Mouse (Mus musculus) spleen, postnatal 10 days (tissue): ENCODE data around the gene Pitpnm2.
A peak's percentile ranks its signal among the peaks of the same experiment; 100 is the strongest.

Experiments used
- DNase-seq, 2 experiments: peaks; one replicate each; pipeline ENCODE4 v3.0.0; 2021 to 2022; ENCODE audit warnings: low spot score in 2 of 2

Gene Pitpnm2

DNA sequence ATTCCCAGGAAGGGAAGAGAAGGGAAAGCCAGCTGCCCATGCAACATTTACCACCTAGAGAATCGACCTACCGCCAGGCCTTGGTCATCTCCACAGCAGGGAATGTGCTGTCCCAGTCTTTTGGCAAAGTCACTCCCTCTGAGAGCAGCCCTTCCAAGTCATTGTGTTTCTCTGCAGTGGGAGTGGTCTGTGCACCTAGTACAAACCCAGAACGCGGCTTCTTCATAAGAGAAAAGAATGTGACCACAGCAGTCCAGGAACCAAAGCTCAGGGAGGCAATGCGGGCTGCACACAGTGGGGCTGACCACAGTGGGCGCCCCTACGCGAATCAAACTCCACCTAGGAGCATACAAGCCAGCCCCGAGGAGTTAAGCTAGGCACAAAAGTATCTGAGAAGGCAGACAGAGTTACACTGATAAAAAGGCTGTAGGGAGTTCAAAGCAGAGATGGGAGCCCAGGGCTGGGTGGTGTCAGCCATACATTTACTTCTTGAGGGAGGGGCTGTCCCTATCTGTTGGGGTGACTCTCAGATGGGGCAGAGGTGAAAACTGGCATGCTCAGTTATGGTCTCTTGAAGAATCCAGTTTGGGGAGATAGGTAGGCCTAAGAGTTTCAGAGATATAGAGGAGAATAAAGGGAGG lies 1.5 kb downstream of the Pitpnm2 start:
- no peak for DNase-seq

DNA sequence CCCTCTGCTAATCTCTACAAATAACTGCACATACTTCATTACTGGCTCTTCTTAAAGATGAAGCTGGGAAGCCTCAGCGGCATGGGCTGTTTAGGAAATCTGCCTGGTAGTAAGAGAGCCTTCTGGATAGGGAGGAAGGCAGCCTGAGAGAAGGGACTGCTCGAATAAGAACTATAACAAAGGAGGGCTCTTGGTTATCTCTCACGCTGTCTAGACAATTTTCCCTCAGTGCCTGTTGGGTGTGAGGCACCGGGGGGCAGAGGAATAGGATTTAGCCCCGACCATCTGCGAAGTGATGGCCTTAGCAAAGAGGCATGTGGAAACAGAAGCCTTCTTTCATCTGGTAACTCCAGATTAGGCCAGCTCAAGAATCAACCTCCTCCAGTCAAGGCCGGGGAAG lies 2.3 kb downstream of the Pitpnm2 start:
- DNase-seq, result no peak

DNA sequence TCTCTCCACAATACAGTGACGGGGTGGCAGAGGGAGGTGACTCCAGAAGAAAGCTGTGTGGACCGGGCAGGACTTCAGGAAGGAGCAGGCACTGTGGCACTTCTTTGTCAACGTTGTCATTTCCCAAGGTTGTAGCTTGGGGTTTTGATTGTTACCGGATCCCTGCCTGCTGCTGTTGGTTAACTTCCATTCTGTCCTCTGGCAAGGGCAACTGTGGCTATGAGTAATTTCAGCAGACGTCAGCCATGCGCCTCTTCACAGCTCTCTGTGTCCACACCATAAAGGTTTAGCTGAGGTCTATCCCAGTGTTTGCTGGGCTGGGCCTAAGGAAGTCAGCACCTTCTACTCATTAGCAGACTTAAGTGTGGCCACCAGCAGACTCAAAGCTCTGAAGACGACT lies 4.7 kb downstream of the Pitpnm2 start:
- DNase-seq, result no peak

DNA sequence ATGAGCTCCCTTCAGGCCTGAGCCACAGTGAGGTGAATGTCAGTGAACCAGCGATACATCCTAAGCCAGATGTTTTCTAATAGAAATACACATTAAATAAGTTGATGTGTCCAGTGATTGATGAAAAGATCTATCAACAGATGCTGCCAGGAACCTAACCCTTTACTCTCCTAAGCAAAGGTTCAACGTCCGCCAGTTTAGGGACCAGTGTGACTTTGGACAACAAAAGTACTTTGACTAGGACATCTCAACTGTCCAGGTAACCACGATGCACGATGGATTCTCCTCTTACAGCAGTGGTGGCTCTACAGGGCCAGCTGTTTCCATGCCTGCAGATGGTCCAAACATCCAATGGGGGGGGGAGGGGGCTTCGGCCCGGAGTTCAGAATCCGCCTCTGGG lies 5.1 kb downstream of the Pitpnm2 start:
- no peak for DNase-seq

DNA sequence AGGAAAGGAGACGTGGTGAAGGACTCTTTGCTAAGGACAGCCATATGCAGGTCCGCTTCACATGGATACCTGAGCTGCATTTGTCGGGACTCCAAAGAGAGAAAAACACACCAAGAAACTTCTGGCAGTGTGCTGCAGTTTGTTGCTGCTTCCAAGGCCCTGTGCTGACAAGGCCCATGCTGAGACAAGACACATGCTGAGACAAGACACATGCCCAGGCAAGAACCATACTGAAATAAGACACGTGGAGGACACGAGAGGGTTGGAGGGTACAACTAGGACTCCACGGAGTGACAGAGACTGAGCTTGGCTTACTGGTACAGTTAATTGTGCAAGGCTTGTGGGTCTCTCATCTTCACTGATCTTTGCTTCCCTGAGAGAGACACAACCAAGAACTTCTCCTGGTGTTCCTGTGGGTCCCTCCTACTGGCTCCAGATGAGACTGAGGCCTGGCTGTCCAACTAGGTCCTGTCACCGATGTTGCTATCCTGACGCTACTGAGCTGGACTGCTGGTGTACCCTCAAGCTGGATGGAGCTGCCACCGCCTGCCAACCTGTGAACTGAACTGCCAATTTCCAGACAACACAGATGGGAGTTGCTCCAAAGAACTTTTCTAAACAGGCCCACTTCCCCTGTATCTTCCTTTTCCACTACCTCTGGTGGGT lies 6.2 kb downstream of the Pitpnm2 start:
- DNase-seq, result no peak

DNA sequence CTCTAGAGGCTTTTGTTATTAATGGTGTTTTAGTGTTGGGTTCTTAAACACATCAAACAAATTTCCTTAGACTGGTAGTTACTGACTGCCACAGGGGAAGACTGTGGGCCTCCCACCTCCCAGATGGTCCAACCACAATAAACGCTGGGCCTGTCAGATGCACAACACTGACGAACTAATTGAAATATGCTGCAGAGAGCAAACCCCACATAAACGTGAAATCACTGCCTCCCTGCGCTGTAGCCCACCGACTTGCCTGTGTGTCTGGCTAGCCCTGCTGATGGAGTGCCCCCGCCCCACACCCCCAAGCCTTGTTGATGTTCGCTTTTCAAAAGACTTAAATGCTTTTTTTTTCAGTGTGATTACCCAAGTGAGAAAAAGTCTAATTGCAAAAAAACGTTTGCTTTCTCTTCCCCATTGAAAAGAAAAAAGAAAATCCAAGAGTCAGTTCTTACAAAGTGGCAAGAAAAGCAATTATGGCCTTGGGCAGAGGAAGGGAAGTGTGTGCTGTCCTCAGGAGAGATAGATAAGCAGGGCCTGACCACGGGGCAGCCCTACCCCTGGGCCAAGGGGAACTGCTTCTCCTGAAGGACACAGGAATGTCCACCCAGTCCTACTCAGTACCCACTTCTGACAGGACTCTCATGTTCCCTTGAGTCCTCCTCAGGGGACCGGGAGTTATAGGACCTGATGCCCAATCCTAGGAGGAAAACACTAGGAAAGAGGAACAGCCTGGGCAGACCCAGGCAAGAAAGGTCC lies 7.7 kb downstream of the Pitpnm2 start:
- no peak for DNase-seq

DNA sequence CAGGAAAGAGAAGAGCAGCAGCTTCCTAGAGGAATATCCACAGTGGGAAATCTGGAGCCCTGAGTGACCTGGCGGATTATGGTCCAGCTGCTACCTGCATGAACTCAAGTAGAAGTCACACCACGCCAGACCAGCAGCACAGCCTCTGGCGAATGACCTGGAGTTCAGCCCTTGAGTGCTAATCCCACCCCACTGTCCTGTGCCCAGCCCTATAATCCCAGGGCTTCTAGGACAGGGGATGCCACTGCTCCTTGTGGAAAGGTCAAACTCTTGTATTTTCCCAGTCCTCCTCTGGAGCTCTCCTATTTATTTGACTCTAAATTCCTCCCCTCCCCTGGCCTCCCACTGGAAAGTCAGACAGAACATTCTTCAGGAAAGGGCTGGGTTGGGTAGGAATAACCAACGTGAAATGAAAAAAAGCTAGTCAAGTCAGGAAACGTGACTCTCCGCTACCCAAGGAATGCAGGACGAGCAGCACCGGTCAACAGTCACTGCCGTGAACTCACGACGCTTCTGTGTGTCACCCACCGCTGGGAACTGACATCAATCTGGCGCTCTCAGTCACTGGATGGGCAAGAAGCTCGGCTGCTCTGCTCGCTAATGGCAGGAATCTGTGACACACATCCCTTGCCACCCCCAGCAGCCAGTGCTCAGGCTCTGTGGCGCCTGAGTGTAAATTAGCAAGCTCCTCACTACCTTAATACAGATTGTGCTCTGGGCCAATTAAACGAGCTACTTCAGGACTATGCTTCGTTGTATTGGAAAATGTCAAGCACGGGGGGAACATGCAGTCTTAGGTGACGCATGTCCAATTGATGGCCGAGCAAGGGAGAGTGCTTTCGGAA lies 8.5 kb downstream of the Pitpnm2 start:
- DNase-seq, result no peak

DNA sequence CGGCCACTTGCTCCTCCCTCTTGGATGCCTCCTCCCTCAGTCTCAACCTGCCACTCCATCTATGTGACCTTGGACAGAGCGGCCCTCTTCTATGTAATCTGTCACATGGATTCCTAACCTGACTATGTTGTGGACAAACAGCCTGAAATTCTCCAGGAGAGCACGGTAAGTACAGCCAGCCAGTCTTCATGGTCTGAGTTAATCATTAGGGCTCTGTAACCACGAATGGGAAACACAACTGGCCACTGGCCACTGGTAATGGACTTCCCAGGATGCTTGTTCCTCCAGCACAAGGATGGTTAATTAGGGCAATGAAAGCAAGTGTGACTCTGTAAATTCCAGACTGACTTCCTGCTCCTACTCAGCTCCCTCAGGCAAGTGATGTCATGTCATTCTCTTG lies 13.4 kb downstream of the Pitpnm2 start:
- no peak for DNase-seq

DNA sequence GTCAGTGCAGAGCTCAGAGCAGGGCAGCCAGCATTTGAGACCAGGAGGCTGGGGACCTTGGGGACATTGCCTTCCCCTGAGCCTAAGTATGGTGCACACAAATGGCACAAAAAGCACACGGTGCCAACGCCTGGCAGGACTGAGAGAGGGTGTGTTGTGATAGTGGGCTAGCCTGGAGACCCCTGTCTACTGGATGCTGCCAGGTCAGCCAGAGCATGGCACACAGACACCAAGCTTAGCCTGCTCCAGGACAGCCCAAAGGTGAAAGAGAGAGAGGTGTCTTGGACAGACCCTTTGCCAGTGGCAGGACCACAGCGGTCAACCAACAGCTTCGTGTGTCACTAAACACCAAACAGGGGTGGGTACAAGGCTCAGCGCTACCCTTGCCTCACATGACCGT lies 14.8 kb downstream of the Pitpnm2 start:
- DNase-seq, result peak in 1 of 2 experiments; percentile 11

DNA sequence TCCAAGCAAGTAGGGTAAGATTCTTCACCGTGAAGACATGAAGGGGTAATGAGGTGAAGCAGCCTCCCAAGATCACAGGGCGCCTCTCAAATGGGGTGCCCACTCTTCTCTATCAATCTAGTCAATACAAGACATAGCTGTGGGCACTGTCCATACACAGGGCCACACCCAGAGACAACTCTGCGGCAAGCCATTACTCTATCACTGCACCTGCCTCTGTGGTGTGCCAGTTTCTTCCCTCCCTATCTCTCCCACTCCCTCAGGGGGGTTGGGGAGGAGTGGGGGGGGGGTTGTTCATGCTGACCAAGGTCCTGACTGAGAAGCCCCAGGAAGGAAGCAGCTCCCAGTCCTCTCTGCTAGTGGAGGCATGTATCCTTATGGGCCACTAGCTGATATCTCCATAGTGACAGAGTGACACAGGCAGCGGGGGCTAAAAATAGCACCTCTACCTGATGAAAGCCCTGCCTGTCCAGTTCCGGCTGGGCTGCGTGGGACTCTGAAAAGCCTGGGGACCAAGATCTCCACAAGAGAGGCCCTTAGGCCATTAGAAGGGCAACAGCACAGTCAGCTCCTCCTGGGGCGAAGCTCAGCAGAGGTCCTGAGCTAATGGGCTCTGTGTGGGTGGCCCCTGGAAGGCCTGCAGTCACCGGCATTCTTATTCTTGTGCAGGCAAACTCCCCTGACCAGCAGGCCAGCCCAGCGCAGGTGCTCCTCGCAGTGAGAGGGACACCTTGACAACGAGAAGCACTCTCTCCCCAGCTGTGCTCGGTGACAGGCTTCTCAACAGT lies 15.5 kb downstream of the Pitpnm2 start:
- peak in 1 of 2 experiments; percentile 14 for DNase-seq

DNA sequence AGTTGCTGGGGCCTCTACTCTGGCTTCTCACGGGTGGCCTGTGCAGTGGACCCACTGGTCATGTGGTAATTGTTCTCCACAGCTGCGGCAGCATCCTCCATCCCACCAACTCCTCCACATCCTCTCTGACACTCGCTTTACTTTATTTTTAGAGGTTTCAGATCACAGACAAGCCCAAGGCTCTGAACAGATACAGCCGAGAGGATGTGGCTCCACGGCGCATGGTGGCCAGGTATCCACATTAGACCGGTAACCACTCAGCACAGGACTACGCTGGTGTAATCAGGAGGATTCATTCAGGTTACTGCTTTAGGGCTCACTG lies 16.5 kb downstream of the Pitpnm2 start:
- DNase-seq, result peak in 1 of 2 experiments; percentile 36

DNA sequence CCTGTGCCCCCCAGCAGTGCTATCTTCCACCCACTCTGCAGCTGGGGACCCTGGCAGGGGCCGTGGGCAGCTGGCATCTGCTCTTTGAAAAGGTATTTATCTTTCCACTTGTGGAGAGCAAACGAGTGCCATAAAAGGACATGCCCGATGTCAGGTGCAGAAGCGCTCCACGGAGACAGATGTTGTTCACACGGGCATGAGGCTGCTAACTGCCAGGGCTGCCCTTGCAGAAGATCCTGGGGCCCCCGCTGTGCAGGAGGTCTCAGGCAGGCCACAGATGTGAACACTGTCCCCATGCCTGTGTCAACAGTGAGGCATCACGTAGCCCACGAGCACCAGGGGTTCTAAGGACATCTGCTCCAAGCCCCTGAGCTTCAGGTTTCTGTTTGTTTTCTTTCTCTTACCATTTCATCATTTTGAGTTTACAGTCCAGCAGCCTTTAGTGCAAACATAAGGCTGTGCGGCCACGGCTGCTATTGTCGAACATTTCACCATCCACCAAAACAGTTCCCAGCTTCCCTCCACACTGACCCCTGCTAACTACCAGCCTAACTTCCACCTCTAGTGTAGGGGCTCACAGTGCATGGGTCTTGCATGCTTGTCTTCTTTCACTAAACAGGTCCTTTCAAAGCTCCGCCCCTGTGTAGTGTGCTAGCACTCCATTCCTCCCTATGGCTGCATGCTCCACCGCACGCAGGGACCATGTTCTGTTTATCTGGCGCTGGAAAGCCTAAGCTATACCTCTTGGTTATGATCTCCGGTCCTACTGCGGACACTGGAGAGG lies 17.0 kb downstream of the Pitpnm2 start:
- DNase-seq, result peak in 1 of 2 experiments; percentile 46

DNA sequence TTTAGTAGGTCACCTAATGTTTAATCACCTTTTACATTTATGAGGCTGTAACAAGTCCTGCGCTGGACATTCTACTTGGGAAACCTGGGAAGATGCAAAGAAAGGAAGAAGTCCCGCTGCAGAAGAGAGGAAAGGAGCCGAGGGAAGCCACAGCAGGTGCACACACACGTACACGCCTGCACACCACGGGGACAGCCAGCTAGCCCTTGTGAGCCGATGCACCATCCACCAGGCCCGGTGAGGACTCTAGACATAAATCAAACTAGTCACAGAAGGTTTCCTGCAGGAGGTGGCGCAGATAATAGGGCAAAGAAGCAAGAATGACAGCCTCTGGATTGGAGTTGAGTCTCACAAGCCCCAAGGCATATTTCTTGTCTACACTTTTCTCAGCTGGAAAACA lies 19.1 kb downstream of the Pitpnm2 start:
- DNase-seq, result no peak

DNA sequence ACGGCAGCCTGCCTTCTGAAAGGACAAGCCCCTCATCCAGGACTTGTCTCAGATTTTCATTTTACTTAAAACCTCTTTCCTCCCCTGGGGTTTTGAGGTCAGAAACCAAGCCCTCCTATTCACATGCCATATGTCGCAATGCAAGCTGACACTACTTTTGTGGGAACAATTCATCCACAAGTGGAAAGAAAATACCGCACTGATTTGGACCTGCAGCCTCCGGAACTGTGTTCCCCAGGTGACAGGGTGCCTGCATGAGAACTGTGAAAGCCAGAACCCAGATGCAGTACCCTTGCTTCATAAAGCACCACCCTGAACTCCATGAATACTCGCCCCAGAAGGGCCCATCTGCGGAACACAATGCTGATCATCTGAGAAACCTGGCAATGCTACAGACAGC lies 22.4 kb downstream of the Pitpnm2 start:
- DNase-seq, result no peak

DNA sequence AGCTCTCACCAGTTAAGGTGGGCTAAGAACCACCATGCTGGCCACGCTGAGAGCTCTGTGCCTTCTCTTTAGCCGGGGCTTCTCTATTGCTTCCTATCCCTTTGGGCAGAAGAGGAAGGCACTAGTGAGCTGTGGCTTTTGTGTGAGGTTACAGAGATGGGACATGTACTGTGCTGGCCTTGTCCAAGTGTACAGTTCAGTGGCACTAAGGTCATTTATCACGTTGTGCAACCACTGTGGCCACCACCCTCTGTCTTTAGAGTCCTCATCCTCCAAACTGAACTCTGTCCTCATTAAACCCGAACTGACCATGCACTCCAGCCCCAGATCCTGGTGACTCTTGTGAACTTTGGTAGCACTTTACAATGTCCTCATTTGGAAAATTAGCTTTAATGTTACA lies 23.1 kb downstream of the Pitpnm2 start:
- no peak for DNase-seq

DNA sequence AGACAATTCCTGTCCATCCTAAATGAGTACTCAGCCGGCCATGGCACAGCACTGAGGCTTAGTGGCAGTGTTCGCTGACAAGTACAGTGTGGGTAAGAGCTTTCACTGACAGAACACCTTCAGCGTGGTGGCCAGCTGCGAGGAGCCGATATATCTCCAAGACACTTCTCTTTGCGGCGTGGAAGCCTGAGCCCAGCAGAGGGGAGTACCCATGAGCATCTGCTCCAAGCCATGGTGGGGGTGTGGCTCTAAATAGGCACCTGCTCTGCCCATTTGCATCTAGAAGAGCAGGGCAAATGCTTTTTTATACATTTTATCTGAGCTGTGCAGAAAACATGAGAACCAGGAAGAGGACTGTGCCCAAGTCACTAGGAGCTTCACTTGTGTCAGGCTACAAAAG lies 23.7 kb downstream of the Pitpnm2 start:
- DNase-seq, result peak in 1 of 2 experiments; percentile 63

DNA sequence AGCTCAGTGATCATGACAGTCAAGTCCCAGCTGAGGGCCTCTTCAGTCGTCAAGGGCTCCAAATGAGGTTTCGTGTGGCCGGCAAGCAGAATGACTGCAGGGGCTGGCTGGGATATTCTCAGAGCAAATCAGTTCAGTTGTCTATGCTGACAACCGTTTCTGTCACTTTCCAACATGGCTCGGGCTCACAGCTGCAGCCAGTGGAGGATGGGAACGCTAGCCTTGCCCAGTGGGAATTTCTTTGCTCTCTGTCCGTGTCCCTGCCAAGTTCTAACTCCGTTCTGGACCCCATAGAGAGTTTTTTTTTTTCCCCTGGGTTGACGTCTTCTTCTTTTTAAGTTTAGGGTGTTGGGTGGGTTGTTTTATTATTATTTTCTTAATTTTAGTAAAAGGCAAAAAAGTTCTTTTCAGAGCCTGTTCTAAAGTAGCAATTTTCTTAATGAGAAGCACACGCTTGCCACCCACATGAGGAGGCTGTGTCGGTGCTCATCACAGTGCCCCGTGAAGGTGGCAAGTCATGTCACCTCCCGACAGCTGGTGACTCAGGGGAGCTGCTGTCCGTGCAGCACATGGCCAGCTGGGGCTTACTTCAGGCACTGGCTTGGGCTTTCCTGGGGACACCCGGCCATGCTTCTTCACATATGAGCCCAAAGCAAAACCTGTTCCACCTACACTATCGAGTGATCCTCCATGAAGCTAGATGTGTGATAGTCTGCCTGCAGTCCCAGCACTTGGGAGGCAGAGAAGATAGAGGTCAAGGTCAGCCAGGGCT lies 25.1 kb downstream of the Pitpnm2 start:
- DNase-seq, result no peak

DNA sequence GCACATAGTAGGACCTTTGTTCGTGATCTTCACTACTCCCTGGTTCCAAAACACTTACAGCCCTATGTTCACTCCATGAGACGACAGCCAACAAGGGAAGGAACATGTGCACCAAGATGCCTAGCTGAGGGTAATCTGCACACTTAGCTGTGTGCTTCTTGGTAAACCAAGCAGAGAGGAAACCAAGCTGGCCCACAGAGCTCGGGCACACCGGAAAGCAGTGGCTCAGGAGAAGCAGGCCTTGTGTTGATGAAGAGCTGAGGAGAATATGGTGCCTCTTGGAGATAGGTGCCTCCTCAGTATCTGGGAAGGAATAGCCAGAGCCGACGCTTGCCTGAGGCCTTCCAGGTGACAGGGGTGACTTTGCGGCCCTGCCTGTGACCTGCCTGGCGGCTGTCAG lies 26.0 kb downstream of the Pitpnm2 start:
- no peak for DNase-seq

DNA sequence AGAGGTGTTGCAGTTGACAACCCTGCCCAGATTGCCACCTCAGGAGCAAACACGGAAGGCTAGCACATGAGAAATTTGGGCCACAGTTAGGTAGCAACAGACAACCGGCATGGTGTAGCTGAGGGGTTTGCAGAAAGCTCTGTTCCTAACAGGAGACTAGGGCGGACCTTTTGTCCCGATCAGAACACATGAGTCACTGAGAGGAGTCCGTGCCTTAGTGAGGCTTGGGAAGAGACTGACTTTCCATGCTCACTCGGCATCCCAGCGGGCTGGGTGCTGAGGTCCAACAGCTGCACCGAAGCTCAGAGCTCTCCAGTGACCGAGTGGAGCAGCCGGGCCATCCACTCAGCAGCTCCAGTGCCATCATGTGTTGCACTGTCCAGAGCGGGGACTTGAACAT lies 26.9 kb downstream of the Pitpnm2 start:
- no peak for DNase-seq

DNA sequence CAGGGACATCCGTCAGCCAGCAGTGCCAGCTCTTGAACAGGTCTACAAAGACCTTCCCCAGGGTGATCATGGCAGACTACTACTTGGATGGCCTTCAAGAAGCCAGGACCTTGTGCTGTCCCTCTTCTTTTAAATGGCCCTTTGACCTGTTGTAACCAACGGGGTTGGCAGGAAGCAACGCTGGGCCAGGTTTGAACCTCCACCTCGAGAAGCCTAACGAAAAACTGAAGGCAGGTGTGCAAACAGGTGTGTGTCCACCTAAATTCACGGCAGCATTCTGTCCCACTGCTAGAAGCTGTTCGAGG lies 27.9 kb downstream of the Pitpnm2 start:
- DNase-seq, result no peak
